Mouse (Mus musculus) thymus, postnatal 0 days (tissue): Measurements from ENCODE around the gene Ncs1. TPM values are rescaled to one million over a fixed set of nuclear protein-coding genes. Genes with fewer than 3 reads are reported as not detected.
A peak's percentile ranks its signal among the peaks of the same experiment; 100 is the strongest.

Source experiments
- DNase-seq: peaks from one replicate; pipeline ENCODE4 v3.0.0-alpha.2; 2015; ENCODE audit warnings: low spot score
- polyA plus RNA-seq: library from polyadenylated mRNA; unstranded; fragments of >200 nt; fragmentation: Nextera tagmentation; extraction: Ambion mirVana; gene quantifications from 2 replicates; pipeline ENCODE4 v1.2.1, GENCODE M21; 2015

Ncs1 gene
- 6.3 and 6.7 TPM in 2 replicates for polyA plus RNA-seq

- peak; percentile 40 for DNase-seq
Measured at GRCm38 (mm10) chr2:31245491-31246141, at the start of gene Ncs1. TSS of gene Ncs1 (plus strand) at chr2:31245823.

GRCm38 (mm10) chr2:31198621-31199020, 47.0 kb upstream of the Ncs1 start:
- no peak for DNase-seq

GRCm38 (mm10) chr2:31200051-31200450, 45.6 kb upstream of the Ncs1 start:
- DNase-seq: no peak

- no peak for DNase-seq
Measured at GRCm38 (mm10) chr2:31201851-31202250, 43.8 kb upstream of the Ncs1 start.

GRCm38 (mm10) chr2:31202357-31202756, 43.3 kb upstream of the Ncs1 start:
- DNase-seq: no peak

GRCm38 (mm10) chr2:31202956-31203355, 42.7 kb upstream of the Ncs1 start:
- no peak for DNase-seq

GRCm38 (mm10) chr2:31204677-31205076, 40.9 kb upstream of the Ncs1 start:
- DNase-seq: no peak

- no peak for DNase-seq
Measured at GRCm38 (mm10) chr2:31206211-31206610, 39.4 kb upstream of the Ncs1 start.

GRCm38 (mm10) chr2:31206882-31207281, 38.7 kb upstream of the Ncs1 start:
- no peak for DNase-seq

- DNase-seq: no peak
Measured at GRCm38 (mm10) chr2:31208544-31209142, 37.0 kb upstream of the Ncs1 start.

- no peak for DNase-seq
Measured at GRCm38 (mm10) chr2:31209525-31209924, 36.1 kb upstream of the Ncs1 start.

GRCm38 (mm10) chr2:31210144-31210847, 35.3 kb upstream of the Ncs1 start:
- DNase-seq: no peak

GRCm38 (mm10) chr2:31211204-31211603, 34.4 kb upstream of the Ncs1 start:
- DNase-seq: no peak

- no peak for DNase-seq
Measured at GRCm38 (mm10) chr2:31214211-31214796, 31.3 kb upstream of the Ncs1 start.

- DNase-seq: no peak
Measured at GRCm38 (mm10) chr2:31218611-31219010, 27.0 kb upstream of the Ncs1 start.

- no peak for DNase-seq
Measured at GRCm38 (mm10) chr2:31219470-31219869, 26.2 kb upstream of the Ncs1 start.

- no peak for DNase-seq
Measured at GRCm38 (mm10) chr2:31220844-31221243, 24.8 kb upstream of the Ncs1 start.

GRCm38 (mm10) chr2:31221582-31221981, 24.0 kb upstream of the Ncs1 start:
- DNase-seq: no peak

GRCm38 (mm10) chr2:31228768-31229311, 16.8 kb upstream of the Ncs1 start:
- peak; percentile 11 for DNase-seq

- peak; percentile 71 for DNase-seq
Measured at GRCm38 (mm10) chr2:31239203-31239696, 6.4 kb upstream of the Ncs1 start.

- no peak for DNase-seq
Measured at GRCm38 (mm10) chr2:31239833-31240232, 5.8 kb upstream of the Ncs1 start.

- DNase-seq: no peak
Measured at GRCm38 (mm10) chr2:31241639-31242038, 4.0 kb upstream of the Ncs1 start.
